Mouse (Mus musculus): ENCODE results near the gene Creld1.

GRCm38 (mm10) chr6:113469432-113469831 lies 13.7 kb upstream of the Creld1 start:
- TF ChIP-seq GATA1 (IDR thresholded peaks at IDR 0.05; ENCODE audit: low read length): no peak
- TF ChIP-seq TAL1 (IDR thresholded peaks at IDR 0.05; ENCODE audit: low read length): no peak
